Mouse (Mus musculus) intestine, embryonic 14.5 days (tissue): Measurements from ENCODE around the gene Arl16. TPM values are rescaled to one million over a fixed set of nuclear protein-coding genes. Genes with fewer than 3 reads are reported as not detected.

Source experiments
- ATAC-seq: fragments of 200-750 bp; cut with Nextera tagmentation; replicated peaks from 2 replicates; pipeline ENCODE4 v1.8.0; 2017; ENCODE audit warnings: low read depth, moderate number of reproducible peaks, moderate TSS enrichment, moderate library complexity; ENCODE audit not compliant: low FRiP score, low TSS enrichment
- DNase-seq: peaks from one replicate; pipeline ENCODE4 v3.0.0-alpha.2; 2018; ENCODE audit warnings: low spot score
- H3K27ac ChIP-seq: fragments of 300-500 bp; sonication (generic); 2 replicates; pipeline ENCODE4 v1.5.1; 2014; ENCODE audit warnings: low read depth, mild to moderate bottlenecking, control low read depth
- H3K27me3 ChIP-seq: fragments of 300-500 bp; sonication (generic); replicated peaks from 2 replicates; pipeline ENCODE4 v1.6.1; 2014; ENCODE audit warnings: low read length, control low read depth; ENCODE audit not compliant: control insufficient read depth, insufficient read depth
- H3K36me3 ChIP-seq: fragments of 300-500 bp; sonication (generic); 2 replicates; pipeline ENCODE4 v1.6.1; 2014; ENCODE audit warnings: low read length, control low read depth; ENCODE audit not compliant: control insufficient read depth, insufficient read depth
- H3K4me1 ChIP-seq: fragments of 300-500 bp; sonication (generic); replicated peaks from 2 replicates; pipeline ENCODE4 v1.6.1; 2014; ENCODE audit warnings: low read length, control low read depth, mixed read lengths; ENCODE audit not compliant: control insufficient read depth, insufficient read depth
- H3K4me2 ChIP-seq: fragments of 300-500 bp; sonication (generic); 2 replicates; pipeline ENCODE4 v1.6.1; 2014; ENCODE audit warnings: low read length
- H3K4me3 ChIP-seq: fragments of 300-500 bp; sonication (generic); 2 replicates; pipeline ENCODE4 v1.5.1; 2014; ENCODE audit warnings: low read depth, low read length, control low read depth, mixed read lengths
- H3K9ac ChIP-seq: fragments of 300-500 bp; sonication (generic); 2 replicates; pipeline ENCODE4 v1.6.1; 2014; ENCODE audit warnings: mild to moderate bottlenecking, low read length
- H3K9me3 ChIP-seq: fragments of 300-500 bp; sonication (generic); 2 replicates; pipeline ENCODE4 v1.6.1; 2016; ENCODE audit warnings: low read length, control low read depth; ENCODE audit not compliant: control insufficient read depth
- WGBS: fragments of 180-500 bp; shearing (Covaris S2); extraction: QIAGEN DNeasy Blood & Tissue Kit; methylation state at CpG from one replicate; pipeline ENCODE4 v1.1.7; 2014; 5-methylcytosine and 5-hydroxymethylcytosine counted together
- polyA plus RNA-seq: library from polyadenylated mRNA; unstranded; fragments of >200 nt; fragmentation: Nextera tagmentation; extraction: Ambion mirVana; gene quantifications from 2 replicates; pipeline ENCODE4 v1.2.1, GENCODE M21; 2014

Gene Arl16
- polyA plus RNA-seq, 1 experiment from 2014 or later = 46.0 TPM

- no peak overlapping the region for H3K4me2 ChIP-seq
- DNase-seq (peak; percentile 56), ATAC-seq (peak; percentile 38; the same call in 1 of the 2 replicates)
- H3K9me3 ChIP-seq = no peaks in the 10 kb centered on the region
- WGBS = 49% methylated on average over 13 of the region's 13 CpGs
- peak overlapping the region; percentile 33; the same call in 1 of the 2 replicates for H3K27ac ChIP-seq
- H3K9ac ChIP-seq = no peak overlapping the region
- H3K4me1 ChIP-seq = peaks cover 4% of the 10 kb centered on the region; the same call in 1 of the 2 replicates
- H3K4me3 ChIP-seq = no peak overlapping the region
- H3K36me3 ChIP-seq = no peaks in the 10 kb centered on the region
- H3K27me3 ChIP-seq = no peaks in the 10 kb centered on the region
These were observed 40.3 kb upstream of the Arl16 start for GRCm38 (mm10) chr11:120507611-120508289.

- Histone ChIP-seq H3K4me1 (peaks cover 4% of the 10 kb centered on the region; the same call in 1 of the 2 replicates), H3K4me2 (no peak overlapping the region), H3K9me3 (no peaks in the 10 kb centered on the region), H3K4me3 (no peak overlapping the region), H3K9ac (no peak overlapping the region), H3K36me3 (no peaks in the 10 kb centered on the region), H3K27ac (no peak overlapping the region), H3K27me3 (no peaks in the 10 kb centered on the region)
- 60% methylated on average over 4 of the region's 4 CpGs for whole genome bisulfite sequencing
- ATAC-seq = no peak
- DNase-seq = no peak
These were observed 39.5 kb upstream of the Arl16 start for GRCm38 (mm10) chr11:120506899-120507298.

- no peak for DNase-seq
- H3K9ac ChIP-seq = no peak overlapping the region
- ATAC-seq = no peak
- H3K4me2 ChIP-seq = no peak overlapping the region
- WGBS = 72% methylated on average over 3 of the region's 3 CpGs
- H3K27ac ChIP-seq = no peak overlapping the region
- peaks cover 4% of the 10 kb centered on the region; the same call in 1 of the 2 replicates for H3K4me1 ChIP-seq
- H3K9me3 ChIP-seq = no peaks in the 10 kb centered on the region
- no peaks in the 10 kb centered on the region for H3K36me3 ChIP-seq
- no peak overlapping the region for H3K4me3 ChIP-seq
- H3K27me3 ChIP-seq = no peaks in the 10 kb centered on the region
These were observed 38.3 kb upstream of the Arl16 start for GRCm38 (mm10) chr11:120505661-120506060.

GRCm38 (mm10) chr11:120501701-120502100, 34.3 kb upstream of the Arl16 start:
- H3K36me3 ChIP-seq = peaks cover 16% of the 10 kb centered on the region
- H3K4me2 ChIP-seq = no peak overlapping the region
- no peak overlapping the region for H3K27ac ChIP-seq
- DNase-seq = no peak
- 84% methylated on average over 4 of the region's 4 CpGs for WGBS
- H3K4me1 ChIP-seq = 0 out of 2 replicates have a peak, but pooled peaks cover 3% of the 10 kb centered on the region
- no peaks in the 10 kb centered on the region for H3K9me3 ChIP-seq
- H3K27me3 ChIP-seq = no peaks in the 10 kb centered on the region
- no peak overlapping the region for H3K4me3 ChIP-seq
- no peak for ATAC-seq
- H3K9ac ChIP-seq = no peak overlapping the region

GRCm38 (mm10) chr11:120501018-120501417, 33.6 kb upstream of the Arl16 start:
- no peaks in the 10 kb centered on the region for H3K27me3 ChIP-seq
- no peaks in the 10 kb centered on the region for H3K9me3 ChIP-seq
- no peak for ATAC-seq
- 0 out of 2 replicates have a peak, but pooled peaks cover 3% of the 10 kb centered on the region for H3K4me1 ChIP-seq
- WGBS = 51% methylated on average over 6 of the region's 6 CpGs
- H3K27ac ChIP-seq = no peak overlapping the region
- no peak overlapping the region for H3K9ac ChIP-seq
- peaks cover 18% of the 10 kb centered on the region for H3K36me3 ChIP-seq
- DNase-seq = no peak
- H3K4me3 ChIP-seq = no peak overlapping the region
- H3K4me2 ChIP-seq = no peak overlapping the region

GRCm38 (mm10) chr11:120500357-120500756, 33.0 kb upstream of the Arl16 start:
- 17% methylated on average over 3 of the region's 3 CpGs for WGBS
- no peak overlapping the region for H3K4me3 ChIP-seq
- H3K27me3 ChIP-seq = no peaks in the 10 kb centered on the region
- 0 out of 2 replicates have a peak, but pooled peaks cover 3% of the 10 kb centered on the region for H3K4me1 ChIP-seq
- peaks cover 22% of the 10 kb centered on the region for H3K36me3 ChIP-seq
- no peak overlapping the region for H3K4me2 ChIP-seq
- peak; percentile 65 for ATAC-seq
- H3K9me3 ChIP-seq = no peaks in the 10 kb centered on the region
- no peak overlapping the region for H3K27ac ChIP-seq
- DNase-seq = peak; percentile 74
- no peak overlapping the region for H3K9ac ChIP-seq

- Histone ChIP-seq H3K27me3 (no peaks in the 10 kb centered on the region), H3K36me3 (peaks cover 27% of the 10 kb centered on the region), H3K4me3 (no peak overlapping the region), H3K27ac (no peak overlapping the region), H3K4me2 (no peak overlapping the region), H3K4me1 (0 out of 2 replicates have a peak, but pooled peaks cover 3% of the 10 kb centered on the region), H3K9ac (no peak overlapping the region), H3K9me3 (no peaks in the 10 kb centered on the region)
- ATAC-seq (peak; percentile 7; the same call in 1 of the 2 replicates), DNase-seq (no peak)
- 80% methylated on average over 6 of the region's 6 CpGs for WGBS
These were observed 32.5 kb upstream of the Arl16 start for GRCm38 (mm10) chr11:120499894-120500293.

- H3K4me2 ChIP-seq = no peak overlapping the region
- peaks cover 34% of the 10 kb centered on the region for H3K36me3 ChIP-seq
- no peak for ATAC-seq
These were observed 31.5 kb upstream of the Arl16 start for GRCm38 (mm10) chr11:120498891-120499290.

GRCm38 (mm10) chr11:120498226-120498625, 30.8 kb upstream of the Arl16 start:
- peaks cover 34% of the 10 kb centered on the region for H3K36me3 ChIP-seq
- H3K27me3 ChIP-seq = no peaks in the 10 kb centered on the region
- peaks cover 7% of the 10 kb centered on the region for H3K4me1 ChIP-seq
- DNase-seq (no peak), ATAC-seq (no peak)
- H3K9ac ChIP-seq = no peak overlapping the region
- H3K9me3 ChIP-seq = no peaks in the 10 kb centered on the region
- 94% methylated on average over 12 of the region's 12 CpGs for WGBS
- H3K4me3 ChIP-seq = no peak overlapping the region
- no peak overlapping the region for H3K27ac ChIP-seq
- H3K4me2 ChIP-seq = no peak overlapping the region

More at GRCm38 (mm10) chr11:120498891-120499290, 31.5 kb upstream of the Arl16 start:
- Histone ChIP-seq H3K4me3 (no peak overlapping the region), H3K9me3 (no peaks in the 10 kb centered on the region), H3K4me1 (0 out of 2 replicates have a peak, but pooled peaks cover 3% of the 10 kb centered on the region), H3K27ac (no peak overlapping the region), H3K27me3 (no peaks in the 10 kb centered on the region), H3K9ac (no peak overlapping the region)
- DNase-seq = no peak
- 85% methylated on average over 5 of the region's 5 CpGs for WGBS
